9 mouse cellular contexts compared by ENCODE assay signal in genomic region chr7:28351676-28352191, GRCm38 (mm10). TPM values are rescaled to one million over a fixed set of nuclear protein-coding genes. Genes with fewer than 3 reads are reported as not detected.
DNase-seq lines count a peak whose midpoint lies in the region; ATAC-seq and TF ChIP-seq lines count a peak whose summit lies in the region.
"Had no signal": no experiment of that assay in that cellular context is flagged by ENCODE, and none has a peak within 500 bp of the region (broad histone marks: within the 10 kb centered on the region; RNA-seq: fewer than 3 reads in every experiment).

No protein-coding gene starts in this region.

- no peak for DNase-seq in layer of hippocampus, adult 2 months (ENCODE audit: low spot score in 2 of 2)
- DNase-seq in layer of hippocampus, postnatal 10 days (ENCODE audit: low spot score in 2 of 2): no peak
- DNase-seq in naive thymus-derived CD4-positive, alpha-beta T cell, adult 2 months (ENCODE audit: low read depth): peak; percentile 29
- no peak for DNase-seq in left cerebral cortex, adult 11 months (ENCODE audit: low spot score)
- no peak for DNase-seq in cerebellum, postnatal 10 days
- DNase-seq: thymus, adult 18-20 months had no signal

- no peaks in the 10 kb centered on the region for H3K27me3 ChIP-seq in embryonic facial prominence, embryonic 12.5 days
- H3K27me3 ChIP-seq in intestine, embryonic 16.5 days (replicated peaks; ENCODE audit: control insufficient read depth, insufficient read depth, low read length): no peaks in the 10 kb centered on the region

- H3K9ac ChIP-seq in embryonic facial prominence, embryonic 12.5 days: peak overlapping the region; percentile 97
- peak overlapping the region; percentile 99 for H3K9ac ChIP-seq in intestine, embryonic 16.5 days (ENCODE audit: low read depth, low read length)

- ATAC-seq in embryonic facial prominence, embryonic 12.5 days (ENCODE audit: insufficient number of reproducible peaks, insufficient read depth, low FRiP score, low TSS enrichment): no peak
- ATAC-seq in intestine, embryonic 16.5 days: no peak
- ATAC-seq in monocyte, adult 5-6 weeks (replicated peaks; ENCODE audit: insufficient number of reproducible peaks, low FRiP score, low TSS enrichment, poor library complexity, severe bottlenecking): no peak

- H3K36me3 ChIP-seq in embryonic facial prominence, embryonic 12.5 days: peaks cover 33% of the 10 kb centered on the region
- peaks cover 27% of the 10 kb centered on the region for H3K36me3 ChIP-seq in intestine, embryonic 16.5 days (ENCODE audit: control insufficient read depth, insufficient read depth, low read length)

- H3K9me3 ChIP-seq in embryonic facial prominence, embryonic 12.5 days: no peaks in the 10 kb centered on the region
- H3K9me3 ChIP-seq in intestine, embryonic 16.5 days (ENCODE audit: control insufficient read depth, low read length): no peaks in the 10 kb centered on the region

- peak overlapping the region; percentile 90; the same call in 1 of the 2 replicates for H3K27ac ChIP-seq in layer of hippocampus, adult 2 months
- H3K27ac ChIP-seq in embryonic facial prominence, embryonic 12.5 days: no peak overlapping the region
- peak overlapping the region; percentile 80; the same call in 1 of the 2 replicates for H3K27ac ChIP-seq in intestine, embryonic 16.5 days (ENCODE audit: low read length)

- no peak for TF ChIP-seq CTCF in layer of hippocampus, adult 2 months (conservative IDR thresholded peaks at IDR 0.05)

- peak overlapping the region; percentile 73 for H3K4me2 ChIP-seq in embryonic facial prominence, embryonic 12.5 days (replicated peaks)
- peak overlapping the region; percentile 86 for H3K4me2 ChIP-seq in intestine, embryonic 16.5 days (ENCODE audit: low read depth, low read length)

- 39% methylated on average over 4 of the region's 4 CpGs for WGBS in embryonic facial prominence, embryonic 12.5 days
- 28% methylated on average over 4 of the region's 4 CpGs for WGBS in intestine, embryonic 16.5 days

- H3K4me3 ChIP-seq in layer of hippocampus, adult 2 months: peak overlapping the region; percentile 83
- H3K4me3 ChIP-seq in embryonic facial prominence, embryonic 12.5 days: peak overlapping the region; percentile 96
- H3K4me3 ChIP-seq in intestine, embryonic 16.5 days (ENCODE audit: low read length): peak overlapping the region; percentile 90

- H3K4me1 ChIP-seq in embryonic facial prominence, embryonic 12.5 days: peaks cover 19% of the 10 kb centered on the region
- H3K4me1 ChIP-seq in intestine, embryonic 16.5 days (ENCODE audit: control insufficient read depth, insufficient read depth, low read length): peaks cover 19% of the 10 kb centered on the region

RNA-seq across cellular contexts. Expression of gene Rps16, which starts 1.3 kb away (rescaled TPM):
- total RNA-seq in layer of hippocampus, adult 2 months (2021): 100 to 1,000 TPM; 490 to 496 TPM
- total RNA-seq in layer of hippocampus, postnatal 10 days (2021): 100 to 1,000 TPM; 563 to 624 TPM
- polyA plus RNA-seq in embryonic facial prominence, embryonic 12.5 days (2016; fragmentation: Nextera tagmentation; extraction: Ambion mirVana): 836 and 855 TPM in 2 replicates
- 977 and 1,010 TPM in 2 replicates for polyA plus RNA-seq in intestine, embryonic 16.5 days (2015; fragmentation: Nextera tagmentation; extraction: Ambion mirVana)
- 691 to 731 TPM (median 723 TPM) in 3 replicates for total RNA-seq in monocyte, adult 5-6 weeks (2017)

RNA-seq across cellular contexts. Expression of gene Supt5, which starts 13.2 kb away (rescaled TPM):
- 100 to 1,000 TPM; 117 to 123 TPM for total RNA-seq in layer of hippocampus, adult 2 months (2021)
- total RNA-seq in layer of hippocampus, postnatal 10 days (2021): 100 to 1,000 TPM; 105 to 109 TPM
- polyA plus RNA-seq in embryonic facial prominence, embryonic 12.5 days (2016; fragmentation: Nextera tagmentation; extraction: Ambion mirVana): 106 TPM in 2 replicates
- 77.1 and 79.2 TPM in 2 replicates for polyA plus RNA-seq in intestine, embryonic 16.5 days (2015; fragmentation: Nextera tagmentation; extraction: Ambion mirVana)
- 118 to 138 TPM (median 122 TPM) in 3 replicates for total RNA-seq in monocyte, adult 5-6 weeks (2017)

RNA-seq across cellular contexts. Expression of gene Plekhg2, which starts 20.7 kb away (rescaled TPM):
- total RNA-seq in layer of hippocampus, adult 2 months (2021): 1 to 10 TPM; 5.9 to 6.8 TPM
- 10 to 100 TPM; 13.5 to 13.6 TPM for total RNA-seq in layer of hippocampus, postnatal 10 days (2021)
- 114 and 121 TPM in 2 replicates for polyA plus RNA-seq in embryonic facial prominence, embryonic 12.5 days (2016; fragmentation: Nextera tagmentation; extraction: Ambion mirVana)
- 37.9 and 38.2 TPM in 2 replicates for polyA plus RNA-seq in intestine, embryonic 16.5 days (2015; fragmentation: Nextera tagmentation; extraction: Ambion mirVana)
- total RNA-seq in monocyte, adult 5-6 weeks (2017): 8.4 to 13.1 TPM (median 12.7 TPM) in 3 replicates

RNA-seq across cellular contexts. Expression of gene Zfp36, which starts 28.3 kb away (rescaled TPM):
- 1 to 10 TPM; 2.0 to 3.2 TPM for total RNA-seq in layer of hippocampus, adult 2 months (2021)
- total RNA-seq in layer of hippocampus, postnatal 10 days (2021): 1 to 10 TPM; 3.4 to 3.9 TPM
- 7.8 and 8.6 TPM in 2 replicates for polyA plus RNA-seq in embryonic facial prominence, embryonic 12.5 days (2016; fragmentation: Nextera tagmentation; extraction: Ambion mirVana)
- 37.3 and 43.6 TPM in 2 replicates for polyA plus RNA-seq in intestine, embryonic 16.5 days (2015; fragmentation: Nextera tagmentation; extraction: Ambion mirVana)
- 140 to 403 TPM (median 154 TPM) in 3 replicates for total RNA-seq in monocyte, adult 5-6 weeks (2017)

RNA-seq across cellular contexts. Expression of gene Timm50, which starts 39.9 kb away (rescaled TPM):
- total RNA-seq in layer of hippocampus, adult 2 months (2021): 10 to 100 TPM; 37.8 to 38.5 TPM
- 10 to 100 TPM; 49.2 to 49.6 TPM for total RNA-seq in layer of hippocampus, postnatal 10 days (2021)
- 162 and 170 TPM in 2 replicates for polyA plus RNA-seq in embryonic facial prominence, embryonic 12.5 days (2016; fragmentation: Nextera tagmentation; extraction: Ambion mirVana)
- polyA plus RNA-seq in intestine, embryonic 16.5 days (2015; fragmentation: Nextera tagmentation; extraction: Ambion mirVana): 161 and 174 TPM in 2 replicates
- total RNA-seq in monocyte, adult 5-6 weeks (2017): 12.4 to 37.0 TPM (median 19.8 TPM) in 3 replicates
